Mouse (Mus musculus): ENCODE results near the gene Stox2. TPM values are rescaled to one million over a fixed set of nuclear protein-coding genes. Genes with fewer than 3 reads are reported as not detected.

Stox2 gene
- polyA plus RNA-seq, 1 experiment from 2014 or later: 36.9 TPM

DNA sequence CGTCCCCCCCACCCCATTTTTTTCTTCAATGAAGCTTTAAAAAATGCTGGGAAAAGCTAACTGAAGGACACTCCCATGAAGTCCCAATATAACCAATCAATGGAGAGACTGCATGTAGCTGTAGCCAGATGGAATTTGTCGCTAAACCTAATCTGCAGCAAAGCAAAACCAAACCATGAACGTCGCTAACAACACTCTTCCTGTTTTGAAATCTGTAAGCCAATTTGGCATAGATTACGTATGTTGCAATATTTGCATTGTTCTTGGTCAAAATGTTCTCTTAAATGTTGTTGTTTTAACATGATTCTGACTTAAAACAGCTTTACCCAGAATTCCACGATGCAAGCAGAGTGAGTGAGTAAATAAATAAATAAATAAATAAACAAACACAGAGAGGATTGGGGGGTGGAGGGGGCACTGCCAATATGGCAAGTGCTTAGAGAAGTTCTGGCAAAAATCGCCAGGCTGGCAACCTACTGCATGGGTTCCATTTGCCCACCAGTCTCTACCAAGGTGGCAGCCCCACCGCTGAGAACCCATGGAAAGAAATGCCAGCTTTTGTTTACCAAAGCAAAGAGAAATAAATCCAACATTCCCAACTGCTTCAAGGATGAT is 203.0 kb downstream of the Stox2 start:
- Histone ChIP-seq H3K4me1 (replicated peaks; ENCODE audit: control insufficient read depth, insufficient read depth, low read length) (peaks cover 18% of the 10 kb centered on the region), H3K9ac (ENCODE audit: low read depth, low read length) (no peak overlapping the region), H3K36me3 (ENCODE audit: control insufficient read depth, insufficient read depth, low read length) (no peaks in the 10 kb centered on the region), H3K27me3 (ENCODE audit: control insufficient read depth, insufficient read depth, low read length) (no peaks in the 10 kb centered on the region), H3K9me3 (ENCODE audit: control insufficient read depth, low read length) (no peaks in the 10 kb centered on the region), H3K27ac (ENCODE audit: low read depth, low read length) (peak overlapping the region; percentile 70), H3K4me2 (replicated peaks; ENCODE audit: low read depth, low read length) (peak overlapping the region; percentile 31), H3K4me3 (ENCODE audit: low read depth, low read length) (no peak overlapping the region)
- peak; percentile 75 for ATAC-seq (ENCODE audit: low FRiP score)
- WGBS: 41% methylated on average over 8 of the region's 8 CpGs
- DNase-seq (ENCODE audit: low spot score): no peak

DNA sequence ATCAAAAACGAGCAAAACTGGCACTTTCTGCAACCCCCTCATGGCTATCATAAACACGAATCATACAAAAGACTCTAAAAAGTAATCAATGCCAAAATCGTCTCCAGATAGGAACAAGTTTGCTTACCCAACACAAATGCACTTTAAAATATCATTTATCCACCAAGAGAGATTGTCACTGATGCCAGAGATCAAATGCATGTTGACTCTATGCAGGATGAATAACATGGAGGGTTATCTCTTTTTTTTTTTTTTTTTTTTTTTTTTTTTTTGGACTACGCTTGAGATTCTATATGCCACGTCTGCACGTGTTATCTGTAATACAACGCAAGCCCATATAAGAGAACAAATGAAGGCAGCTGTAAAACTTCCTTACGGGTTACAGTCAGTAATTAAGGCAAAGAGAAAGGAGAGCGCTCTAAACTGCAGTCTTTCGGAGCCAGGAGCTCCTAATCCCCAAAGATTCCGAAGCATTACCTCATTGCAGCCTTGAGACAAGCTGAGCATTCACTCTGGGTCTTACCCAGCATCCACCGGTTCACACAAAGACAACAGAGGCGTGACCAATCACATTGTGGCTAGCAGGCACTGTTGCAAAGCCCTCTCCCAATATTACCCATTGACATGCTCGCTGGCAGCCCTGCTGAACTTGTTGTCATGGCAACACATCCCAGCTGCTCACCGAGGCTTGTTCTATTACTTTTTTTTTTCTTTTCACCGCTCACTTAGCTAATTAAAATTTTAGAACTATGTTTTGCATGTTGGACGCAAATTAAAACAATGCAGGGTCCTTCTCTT is 203.8 kb downstream of the Stox2 start:
- Histone ChIP-seq H3K27ac (ENCODE audit: low read depth, low read length) (peak overlapping the region; percentile 70), H3K4me2 (replicated peaks; ENCODE audit: low read depth, low read length) (peak overlapping the region; percentile 44), H3K9me3 (ENCODE audit: control insufficient read depth, low read length) (no peaks in the 10 kb centered on the region), H3K4me1 (replicated peaks; ENCODE audit: control insufficient read depth, insufficient read depth, low read length) (peaks cover 18% of the 10 kb centered on the region), H3K9ac (ENCODE audit: low read depth, low read length) (0 out of 2 replicates have a peak overlapping the region, but pooled peaks have one; percentile 32), H3K36me3 (ENCODE audit: control insufficient read depth, insufficient read depth, low read length) (no peaks in the 10 kb centered on the region), H3K4me3 (ENCODE audit: low read depth, low read length) (peak overlapping the region; percentile 20), H3K27me3 (ENCODE audit: control insufficient read depth, insufficient read depth, low read length) (no peaks in the 10 kb centered on the region)
- peak; percentile 97 for ATAC-seq (ENCODE audit: low FRiP score)
- peak; percentile 91 for DNase-seq (ENCODE audit: low spot score)
- 16% methylated on average over 17 of the region's 17 CpGs for WGBS

DNA sequence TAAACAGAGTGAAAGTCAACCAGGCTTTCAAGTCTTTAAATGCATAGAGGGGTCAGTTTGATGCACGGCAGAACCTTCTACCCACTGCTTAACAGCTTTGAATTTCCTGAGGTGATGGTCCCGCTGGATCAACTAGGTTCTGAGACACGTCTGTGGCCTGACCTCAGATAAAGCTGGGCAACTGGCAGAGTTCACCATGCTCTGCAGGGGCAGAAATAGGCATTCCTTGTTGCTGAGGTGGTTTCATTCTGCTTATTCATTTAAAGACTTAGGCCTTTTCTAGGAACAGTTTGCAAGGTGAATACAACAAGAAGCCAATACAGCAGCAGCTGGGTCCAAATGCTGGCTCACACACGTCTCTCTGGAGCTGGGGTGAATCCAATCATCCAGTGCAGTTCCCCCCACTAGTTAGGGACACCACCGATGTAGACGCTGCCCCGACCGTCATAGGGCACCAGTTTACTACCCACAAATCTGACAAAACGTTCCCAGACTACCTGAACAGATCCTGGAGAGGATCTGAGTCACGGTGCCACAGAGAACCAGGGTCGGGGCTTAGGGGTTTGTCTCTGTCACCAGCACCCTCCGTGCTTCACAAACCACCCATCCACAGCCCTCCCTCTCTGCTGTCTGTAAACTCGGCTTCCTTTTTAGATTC is 204.6 kb downstream of the Stox2 start:
- no peaks in the 10 kb centered on the region for H3K36me3 ChIP-seq (ENCODE audit: control insufficient read depth, insufficient read depth, low read length)
- H3K4me2 ChIP-seq (replicated peaks; ENCODE audit: low read depth, low read length): peak overlapping the region; percentile 44
- no peak for DNase-seq (ENCODE audit: low spot score)
- H3K4me1 ChIP-seq (replicated peaks; ENCODE audit: control insufficient read depth, insufficient read depth, low read length): peaks cover 18% of the 10 kb centered on the region
- peak overlapping the region; percentile 20; the same call in 1 of the 2 replicates for H3K4me3 ChIP-seq (ENCODE audit: low read depth, low read length)
- no peak for ATAC-seq (ENCODE audit: low FRiP score)
- peak overlapping the region; percentile 70 for H3K27ac ChIP-seq (ENCODE audit: low read depth, low read length)
- H3K9ac ChIP-seq (ENCODE audit: low read depth, low read length): peak overlapping the region; percentile 32; the same call in 1 of the 2 replicates
- no peaks in the 10 kb centered on the region for H3K9me3 ChIP-seq (ENCODE audit: control insufficient read depth, low read length)
- WGBS: 46% methylated on average over 13 of the region's 13 CpGs
- H3K27me3 ChIP-seq (ENCODE audit: control insufficient read depth, insufficient read depth, low read length): no peaks in the 10 kb centered on the region

DNA sequence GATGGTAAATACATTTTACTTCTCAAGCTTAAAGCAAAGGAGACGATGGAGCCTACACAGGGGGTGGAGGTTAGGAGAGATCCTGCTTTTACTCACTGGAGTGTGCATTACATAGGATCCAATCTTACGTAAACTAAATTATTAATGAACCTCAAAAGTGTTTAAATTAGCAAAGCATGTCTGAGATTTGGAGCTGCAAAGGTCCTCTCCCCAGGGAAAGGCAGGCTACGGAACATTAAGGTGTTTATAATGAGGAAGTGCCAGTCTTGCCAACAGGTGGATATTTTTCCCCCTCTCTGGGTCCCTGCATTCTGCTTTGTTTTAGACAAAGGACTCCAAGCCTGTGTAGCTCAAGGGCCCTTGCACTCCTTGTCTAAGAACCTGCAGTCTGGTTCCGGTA is 205.3 kb downstream of the Stox2 start:
- no peak for DNase-seq (ENCODE audit: low spot score)
- peaks cover 18% of the 10 kb centered on the region for H3K4me1 ChIP-seq (replicated peaks; ENCODE audit: control insufficient read depth, insufficient read depth, low read length)
- H3K36me3 ChIP-seq (ENCODE audit: control insufficient read depth, insufficient read depth, low read length): no peaks in the 10 kb centered on the region
- H3K9me3 ChIP-seq (ENCODE audit: control insufficient read depth, low read length): no peaks in the 10 kb centered on the region
- no peaks in the 10 kb centered on the region for H3K27me3 ChIP-seq (ENCODE audit: control insufficient read depth, insufficient read depth, low read length)
- no peak for ATAC-seq (ENCODE audit: low FRiP score)
- peak overlapping the region; percentile 70; the same call in 1 of the 2 replicates for H3K27ac ChIP-seq (ENCODE audit: low read depth, low read length)
- peak overlapping the region; percentile 44 for H3K4me2 ChIP-seq (replicated peaks; ENCODE audit: low read depth, low read length)
- no peak overlapping the region for H3K9ac ChIP-seq (ENCODE audit: low read depth, low read length)
- no peak overlapping the region for H3K4me3 ChIP-seq (ENCODE audit: low read depth, low read length)
- WGBS: 41% methylated on average over 4 of the region's 4 CpGs

DNA sequence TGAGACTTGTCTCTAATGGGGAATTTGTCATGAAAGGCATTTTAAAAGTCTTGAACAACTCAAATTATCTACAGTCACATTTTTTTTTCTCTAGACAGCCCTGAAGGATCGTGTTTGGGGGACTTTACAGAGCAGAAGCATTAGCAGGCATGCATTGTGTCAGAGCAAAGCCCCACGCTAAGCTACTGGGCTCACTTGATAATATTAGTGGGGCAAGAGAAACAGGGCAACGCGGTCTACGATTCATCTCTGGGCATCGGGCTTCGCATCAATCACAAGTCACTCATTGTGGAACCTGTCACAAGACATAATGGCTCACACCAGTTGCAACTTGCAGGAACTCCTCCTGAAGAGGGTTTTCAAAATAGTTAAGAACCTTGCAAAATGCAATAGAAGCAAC is 205.9 kb downstream of the Stox2 start:
- WGBS: 25% methylated on average over 7 of the region's 7 CpGs
- ATAC-seq (ENCODE audit: low FRiP score): no peak

DNA sequence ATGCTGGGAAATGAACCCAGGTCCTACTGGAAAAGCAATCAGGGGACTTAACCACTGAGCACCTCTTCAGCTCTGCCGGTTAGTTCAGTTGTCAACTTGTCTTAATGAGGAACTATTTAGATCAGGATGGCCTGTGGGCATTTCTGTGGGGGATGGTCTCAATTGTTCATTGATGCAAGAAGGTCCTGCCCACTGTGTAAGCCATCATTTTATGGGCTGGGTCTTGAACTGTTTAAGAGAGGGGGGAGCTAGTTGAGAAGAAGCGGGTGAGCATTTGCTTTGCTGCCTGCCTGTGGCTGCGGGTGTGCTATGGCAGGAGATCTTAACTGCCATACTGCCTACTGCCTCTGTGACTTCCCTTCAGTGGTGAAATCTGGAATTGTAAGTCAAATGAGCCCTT is 214.1 kb downstream of the Stox2 start:
- no peak overlapping the region for H3K9ac ChIP-seq (ENCODE audit: low read depth, low read length)
- no peak overlapping the region for H3K4me3 ChIP-seq (ENCODE audit: low read depth, low read length)
- DNase-seq (ENCODE audit: low spot score) (no peak), ATAC-seq (ENCODE audit: low FRiP score) (peak; percentile 25; the same call in 1 of the 2 replicates)
- no peak overlapping the region for H3K27ac ChIP-seq (ENCODE audit: low read depth, low read length)
- H3K4me1 ChIP-seq (replicated peaks; ENCODE audit: control insufficient read depth, insufficient read depth, low read length): peaks cover 2% of the 10 kb centered on the region; the same call in 1 of the 2 replicates
- 76% methylated on average over 3 of the region's 3 CpGs for WGBS
- no peaks in the 10 kb centered on the region for H3K36me3 ChIP-seq (ENCODE audit: control insufficient read depth, insufficient read depth, low read length)
- H3K4me2 ChIP-seq (replicated peaks; ENCODE audit: low read depth, low read length): no peak overlapping the region
- H3K9me3 ChIP-seq (ENCODE audit: control insufficient read depth, low read length): no peaks in the 10 kb centered on the region
- H3K27me3 ChIP-seq (ENCODE audit: control insufficient read depth, insufficient read depth, low read length): no peaks in the 10 kb centered on the region

More for the DNA sequence above, 205.9 kb downstream of the Stox2 start:
- Histone ChIP-seq H3K4me1 (replicated peaks; ENCODE audit: control insufficient read depth, insufficient read depth, low read length) (peaks cover 18% of the 10 kb centered on the region), H3K36me3 (ENCODE audit: control insufficient read depth, insufficient read depth, low read length) (no peaks in the 10 kb centered on the region), H3K4me3 (ENCODE audit: low read depth, low read length) (no peak overlapping the region), H3K27ac (ENCODE audit: low read depth, low read length) (peak overlapping the region; percentile 52; the same call in 1 of the 2 replicates), H3K27me3 (ENCODE audit: control insufficient read depth, insufficient read depth, low read length) (no peaks in the 10 kb centered on the region), H3K9me3 (ENCODE audit: control insufficient read depth, low read length) (no peaks in the 10 kb centered on the region), H3K9ac (ENCODE audit: low read depth, low read length) (no peak overlapping the region), H3K4me2 (replicated peaks; ENCODE audit: low read depth, low read length) (0 out of 2 replicates have a peak overlapping the region, but pooled peaks have one; percentile 44)
- peak; percentile 54 for DNase-seq (ENCODE audit: low spot score)

DNA sequence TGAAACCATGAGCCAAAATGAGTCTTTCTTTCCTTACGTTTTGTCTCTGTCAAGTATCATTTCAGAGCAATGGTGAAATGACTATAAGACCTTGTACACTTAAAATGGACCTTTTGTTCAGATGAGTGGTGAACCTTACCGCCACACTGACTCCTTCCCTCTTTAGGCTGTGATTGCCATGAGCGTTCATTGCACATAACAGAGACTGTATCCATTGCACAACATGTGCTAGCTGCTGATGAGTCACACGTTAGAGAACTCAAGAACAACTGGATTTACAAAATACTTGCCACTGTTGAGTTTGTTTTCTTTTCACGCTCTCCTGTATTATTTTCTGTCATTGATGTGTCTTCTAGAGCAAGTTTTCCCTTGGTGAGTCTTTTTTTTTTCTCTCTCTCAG is 216.1 kb downstream of the Stox2 start:
- H3K9me3 ChIP-seq (ENCODE audit: control insufficient read depth, low read length): no peaks in the 10 kb centered on the region
- peaks cover 2% of the 10 kb centered on the region; the same call in 1 of the 2 replicates for H3K4me1 ChIP-seq (replicated peaks; ENCODE audit: control insufficient read depth, insufficient read depth, low read length)
- ATAC-seq (ENCODE audit: low FRiP score): no peak
- H3K9ac ChIP-seq (ENCODE audit: low read depth, low read length): no peak overlapping the region
- no peaks in the 10 kb centered on the region for H3K27me3 ChIP-seq (ENCODE audit: control insufficient read depth, insufficient read depth, low read length)
- H3K4me2 ChIP-seq (replicated peaks; ENCODE audit: low read depth, low read length): no peak overlapping the region
- H3K27ac ChIP-seq (ENCODE audit: low read depth, low read length): no peak overlapping the region
- no peak for DNase-seq (ENCODE audit: low spot score)
- 91% methylated on average over 5 of the region's 5 CpGs for WGBS
- H3K36me3 ChIP-seq (ENCODE audit: control insufficient read depth, insufficient read depth, low read length): no peaks in the 10 kb centered on the region
- no peak overlapping the region for H3K4me3 ChIP-seq (ENCODE audit: low read depth, low read length)

DNA sequence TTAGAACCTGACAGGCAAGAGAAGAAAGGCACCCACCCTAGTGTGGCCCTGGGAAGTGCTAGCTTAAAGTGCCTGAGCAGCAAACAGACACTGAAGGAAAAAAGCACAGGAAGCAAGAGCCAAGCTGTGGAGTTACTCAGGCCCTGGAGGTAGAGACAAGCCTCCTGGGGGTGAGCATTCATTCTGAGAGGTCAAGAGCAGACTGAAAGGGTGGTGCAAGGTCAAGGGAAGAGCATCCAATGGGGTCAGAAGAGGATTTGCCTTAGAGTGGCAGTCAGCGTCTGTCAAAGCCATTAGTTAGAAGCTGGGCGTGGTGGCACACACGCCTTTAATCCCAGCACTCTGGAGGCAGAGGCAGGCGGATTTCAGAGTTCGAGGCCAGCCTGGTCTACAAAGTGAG is 224.3 kb downstream of the Stox2 start:
- Histone ChIP-seq H3K27me3 (ENCODE audit: control insufficient read depth, insufficient read depth, low read length) (no peaks in the 10 kb centered on the region), H3K4me1 (replicated peaks; ENCODE audit: control insufficient read depth, insufficient read depth, low read length) (peaks cover 3% of the 10 kb centered on the region), H3K4me3 (ENCODE audit: low read depth, low read length) (no peak overlapping the region), H3K9ac (ENCODE audit: low read depth, low read length) (no peak overlapping the region), H3K36me3 (ENCODE audit: control insufficient read depth, insufficient read depth, low read length) (no peaks in the 10 kb centered on the region), H3K4me2 (replicated peaks; ENCODE audit: low read depth, low read length) (no peak overlapping the region), H3K27ac (ENCODE audit: low read depth, low read length) (no peak overlapping the region), H3K9me3 (ENCODE audit: control insufficient read depth, low read length) (no peaks in the 10 kb centered on the region)
- DNase-seq (ENCODE audit: low spot score) (no peak), ATAC-seq (ENCODE audit: low FRiP score) (no peak)
- WGBS: 73% methylated on average over 5 of the region's 5 CpGs

Data from hindbrain, embryonic 11.5 days (tissue).